Mouse (Mus musculus): ENCODE measurements around the gene Tas2r120.
"Not testable (repeated sequence)": the region's sequence is repeated elsewhere in the genome, so short reads cannot be mapped to it uniquely, and the experiment has no call there.

The Tas2r120 gene

DNA sequence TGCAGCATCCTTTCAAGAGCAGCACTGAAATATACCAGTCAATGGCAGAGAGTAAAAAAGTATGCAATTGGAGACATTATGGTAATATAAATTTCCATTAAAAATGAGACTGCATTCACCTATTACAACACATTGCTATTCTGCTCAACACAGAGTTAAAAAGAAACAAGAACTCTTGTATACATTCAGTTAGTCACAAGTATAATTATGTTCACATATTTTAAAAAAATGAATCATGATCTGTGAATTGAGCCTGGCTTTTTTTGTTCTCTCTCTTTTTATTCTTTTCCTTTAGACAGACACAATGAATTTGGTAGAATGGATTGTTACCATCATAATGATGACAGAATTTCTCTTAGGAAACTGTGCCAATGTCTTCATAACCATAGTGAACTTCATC, at the start of gene Tas2r120:
Gene Tas2r120 (plus strand): TSS at position 301 of the 400 bp plus-strand sequence.
- DNase-seq (ENCODE audit: low spot score in 2 of 2) = no peak

DNA sequence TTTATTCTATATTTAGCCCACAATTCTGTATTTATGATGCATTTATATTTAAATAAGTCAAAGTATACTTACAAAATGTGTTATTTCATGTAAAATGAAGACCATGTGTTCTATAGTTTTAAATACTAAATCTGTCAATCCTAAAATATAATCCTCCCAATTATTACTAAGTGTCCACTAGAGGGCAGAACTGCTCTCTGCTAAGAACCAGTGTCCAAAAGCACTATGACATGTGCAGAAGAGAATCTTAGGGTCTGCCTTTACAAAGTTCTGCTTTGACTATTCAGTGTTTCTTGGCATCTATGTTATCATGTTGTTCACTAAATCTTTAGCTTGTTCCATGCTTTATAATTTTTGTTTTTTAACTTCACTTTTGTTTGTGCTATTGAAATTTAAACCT, 7.4 kb upstream of the Tas2r120 start:
- no peak for DNase-seq (ENCODE audit: low spot score in 2 of 2)

DNA sequence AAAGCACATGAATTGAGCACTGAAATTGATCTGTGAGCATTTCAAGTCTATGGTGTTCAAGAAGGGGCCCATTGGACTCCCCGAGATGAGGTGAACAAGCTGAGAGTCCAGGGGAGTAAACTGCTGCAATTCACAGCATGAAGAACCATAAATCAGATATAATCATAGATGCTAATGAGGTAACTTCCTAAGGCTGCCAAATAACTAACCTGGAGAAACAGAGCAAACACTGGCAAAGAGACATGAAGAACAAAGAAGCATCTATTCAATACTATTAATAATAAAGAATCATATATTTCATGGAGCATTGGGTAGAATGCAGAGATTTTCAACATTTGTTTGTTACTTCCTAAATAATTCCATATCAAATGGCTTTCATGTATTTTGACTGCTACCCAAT, 5.3 kb upstream of the Tas2r120 start, which contains the start of gene A630073D07Rik:
Gene A630073D07Rik (minus strand): TSS at position 101 of the 400 bp plus-strand sequence.
- no peak for DNase-seq (ENCODE audit: low spot score in 2 of 2)

DNA sequence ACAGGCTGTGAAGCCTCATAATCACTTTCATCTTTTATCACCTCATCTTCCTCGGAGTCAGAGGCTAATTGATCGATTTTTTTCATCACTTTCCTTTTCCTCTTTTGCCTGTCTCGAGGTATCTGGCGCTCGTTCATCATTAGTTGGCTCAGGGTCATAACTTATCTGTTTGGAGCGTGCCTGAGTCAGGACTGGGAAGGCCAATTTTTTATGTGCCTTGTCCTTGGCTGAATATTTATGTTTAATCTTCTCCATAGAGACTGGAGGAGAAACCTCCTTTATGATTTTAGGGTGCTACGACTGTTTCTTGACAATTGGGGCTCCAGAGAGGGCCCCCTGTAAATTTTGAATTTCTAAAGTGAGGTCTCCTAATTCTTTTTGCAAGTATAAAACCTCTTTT, 34.8 kb downstream of the Tas2r120 start:
- DNase-seq (ENCODE audit: low spot score in 2 of 2) = not testable (repeated sequence)

DNA sequence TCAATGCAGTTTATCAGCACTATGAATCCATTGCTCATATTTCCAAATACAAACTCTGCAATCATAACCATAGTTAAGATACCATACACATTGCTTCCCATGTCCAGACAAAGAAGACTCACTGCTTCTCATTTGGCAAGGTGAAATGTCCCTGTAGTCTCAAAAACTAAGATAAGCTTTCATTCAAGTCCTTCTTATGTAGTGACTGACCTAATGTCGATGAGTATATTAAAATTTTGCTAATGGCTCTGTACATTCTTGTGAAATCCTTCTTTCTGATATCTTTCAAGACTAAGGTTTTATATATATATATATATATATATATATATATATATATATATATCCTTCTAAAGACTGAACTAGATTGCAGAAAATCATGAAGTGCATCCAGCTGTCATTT, 44.2 kb downstream of the Tas2r120 start, which contains the start of gene Tas2r121:
Gene Tas2r121 (minus strand): TSS at position 101 of the 400 bp plus-strand sequence.
- DNase-seq (ENCODE audit: low spot score in 2 of 2) = no peak

All from frontal cortex, postnatal 10 days (tissue).